In the genomic region with DNA sequence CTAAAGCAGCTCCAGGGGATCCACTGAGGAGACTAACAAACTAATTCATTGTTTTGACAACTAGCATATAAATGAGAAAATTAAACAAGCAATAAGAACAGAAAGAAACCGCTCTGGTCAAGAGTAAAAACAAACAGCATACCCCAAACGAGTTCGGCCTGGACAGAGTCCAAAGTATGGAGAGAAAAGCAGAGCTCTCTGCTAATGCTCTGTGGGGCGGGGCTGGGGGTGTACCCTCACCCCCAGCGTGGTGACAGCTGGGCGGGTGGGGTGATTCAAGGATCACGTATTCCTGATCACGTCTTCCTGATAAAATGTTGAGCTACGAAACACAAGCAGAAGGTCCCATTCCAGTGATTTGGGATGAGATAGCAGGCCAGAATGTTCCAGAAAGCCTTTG, we compare ENCODE assay signal across 20 mouse cellular contexts. TPM values are rescaled to one million over a fixed set of nuclear protein-coding genes. Genes with fewer than 3 reads are reported as not detected.
"Had no signal": no experiment of that assay in that cellular context is flagged by ENCODE, and none has a peak within 500 bp of the region (broad histone marks: within the 10 kb centered on the region; RNA-seq: fewer than 3 reads in every experiment).

No protein-coding gene starts in this region.

- H3K4me2 ChIP-seq: kidney, embryonic 15.5 days; limb, embryonic 13.5 days; liver, embryonic 12.5 days; liver, embryonic 15.5 days; midbrain, embryonic 11.5 days; neural tube, embryonic 12.5 days; neural tube, embryonic 15.5 days had no signal

- H3K27me3 ChIP-seq: kidney, embryonic 15.5 days; limb, embryonic 13.5 days; liver, embryonic 12.5 days; liver, embryonic 15.5 days; neural tube, embryonic 12.5 days; neural tube, embryonic 15.5 days had no signal

- H3K9me3 ChIP-seq: kidney, embryonic 15.5 days; limb, embryonic 10.5 days; limb, embryonic 13.5 days; liver, embryonic 12.5 days; liver, embryonic 15.5 days; neural tube, embryonic 12.5 days; neural tube, embryonic 15.5 days had no signal

- DNase-seq: kidney, adult 8-10 months; layer of hippocampus, adult 9-11 months; liver; midbrain, embryonic 14.5 days; right cerebral cortex, adult 18-20 months; right cerebral cortex, postnatal 14 days; right cerebral cortex, postnatal 4 days; thymus, adult 18-20 months; thymus, postnatal 36 days had no signal

- H3K9ac ChIP-seq: kidney, embryonic 15.5 days; limb, embryonic 13.5 days; liver, embryonic 12.5 days; liver, embryonic 15.5 days; neural tube, embryonic 12.5 days; neural tube, embryonic 15.5 days had no signal

- H3K36me3 ChIP-seq: kidney, embryonic 15.5 days; limb, embryonic 10.5 days; limb, embryonic 13.5 days; liver, embryonic 12.5 days; liver, embryonic 15.5 days; neural tube, embryonic 12.5 days; neural tube, embryonic 15.5 days had no signal

- H3K4me1 ChIP-seq: limb, embryonic 10.5 days; limb, embryonic 13.5 days; liver, embryonic 15.5 days; neural tube, embryonic 12.5 days had no signal

- H3K4me3 ChIP-seq: kidney, embryonic 15.5 days; layer of hippocampus, adult 2 months; limb, embryonic 10.5 days; limb, embryonic 13.5 days; liver, embryonic 12.5 days; liver, embryonic 15.5 days; neural tube, embryonic 12.5 days; neural tube, embryonic 15.5 days had no signal

- H3K27ac ChIP-seq: hindbrain, postnatal 0 days; kidney, embryonic 15.5 days; layer of hippocampus, adult 2 months; limb, embryonic 10.5 days; limb, embryonic 13.5 days; liver, embryonic 12.5 days; liver, embryonic 15.5 days; neural tube, embryonic 12.5 days; neural tube, embryonic 15.5 days had no signal

- ATAC-seq: hindbrain, postnatal 0 days; inflammation-experienced regulatory T-cells, adult 6 months; liver, embryonic 12.5 days had no signal

RNA-seq across cellular contexts. Expression of a gene that starts 9.5 kb away (rescaled TPM):
- polyA plus RNA-seq: inflammation-experienced regulatory T-cells, adult 6 months had no signal
